Mouse (Mus musculus): ENCODE measurements around the gene Hoxb3. TPM values are rescaled to one million over a fixed set of nuclear protein-coding genes. Genes with fewer than 3 reads are reported as not detected.

Hoxb3 gene
- polyA plus RNA-seq, 1 experiment, result not detected

DNA sequence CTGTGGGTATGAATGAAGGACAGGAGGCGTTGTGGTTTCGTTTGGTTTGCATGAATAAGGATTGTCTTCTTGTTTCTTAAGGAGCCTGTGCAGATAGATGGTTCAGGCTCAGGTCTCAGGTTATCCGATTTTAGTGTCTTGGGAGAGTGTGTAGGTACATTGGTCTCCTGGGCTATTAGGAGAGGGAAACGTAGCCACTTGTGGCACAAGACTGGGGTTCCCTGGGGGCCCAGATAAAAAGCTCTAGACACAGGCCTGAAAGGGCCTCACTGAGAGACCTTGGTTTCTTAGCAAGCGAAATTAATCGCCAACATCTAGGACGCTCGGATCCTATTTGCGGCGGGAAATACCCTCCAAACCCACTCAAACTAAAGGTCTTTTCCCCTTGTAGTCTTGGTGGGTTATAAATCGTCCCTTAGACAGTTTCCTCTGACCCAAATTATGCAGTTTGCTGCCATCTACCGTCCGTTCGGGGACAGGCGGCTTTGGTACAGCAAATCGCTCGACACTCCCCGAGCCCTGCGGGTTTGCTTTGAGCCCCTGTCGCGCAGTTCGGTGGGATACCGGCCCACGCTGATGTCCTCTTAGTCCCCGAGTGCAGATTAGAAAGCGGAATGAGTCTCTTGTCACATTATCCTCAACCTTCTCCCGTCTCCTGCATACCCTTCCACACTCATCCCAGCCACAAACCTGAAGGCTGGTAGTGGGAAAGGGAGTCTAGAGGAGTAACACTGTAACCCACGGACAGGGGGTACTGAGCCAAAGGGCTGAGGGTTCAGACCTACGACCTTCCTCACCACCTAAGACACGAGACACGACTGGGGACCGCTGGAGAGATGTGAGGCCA lies 28.7 kb upstream of the Hoxb3 start:
- TF ChIP-seq CTCF (IDR thresholded peaks at IDR 0.05; ENCODE audit: insufficient read depth, low read depth, low read length) (no peak; the same call in 1 of the 2 replicates), POLR2A (IDR thresholded peaks at IDR 0.05; ENCODE audit: insufficient read depth, low read depth, low read length) (no peak)
- H3K4me1 ChIP-seq (ENCODE audit: control insufficient read depth, insufficient read depth, low read length), result no peaks in the 10 kb centered on the region
- no peak overlapping the region for H3K4me3 ChIP-seq (ENCODE audit: insufficient read depth, low read depth, low read length)
- 1% methylated on average over 32 of the region's 32 CpGs for WGBS
- no peak overlapping the region for H3K27ac ChIP-seq (ENCODE audit: insufficient read depth, low read depth, low read length)

GRCm38 (mm10) chr11:96295092-96295835 lies 27.9 kb upstream of the Hoxb3 start:
- TF ChIP-seq CTCF (IDR thresholded peaks at IDR 0.05; ENCODE audit: insufficient read depth, low read depth, low read length), result no peak
- TF ChIP-seq POLR2A (IDR thresholded peaks at IDR 0.05; ENCODE audit: insufficient read depth, low read depth, low read length), result no peak
- no peak overlapping the region for H3K4me3 ChIP-seq (ENCODE audit: insufficient read depth, low read depth, low read length)
- H3K4me1 ChIP-seq (ENCODE audit: control insufficient read depth, insufficient read depth, low read length), result no peaks in the 10 kb centered on the region
- H3K27ac ChIP-seq (ENCODE audit: insufficient read depth, low read depth, low read length), result no peak overlapping the region
- WGBS, result 1% methylated on average over 30 of the region's 30 CpGs

- TF ChIP-seq CTCF (IDR thresholded peaks at IDR 0.05; ENCODE audit: insufficient read depth, low read depth, low read length) (no peak), POLR2A (IDR thresholded peaks at IDR 0.05; ENCODE audit: insufficient read depth, low read depth, low read length) (no peak)
- H3K4me3 ChIP-seq (ENCODE audit: insufficient read depth, low read depth, low read length), result no peak overlapping the region
- 3% methylated on average over 2 of the region's 2 CpGs for WGBS
- H3K4me1 ChIP-seq (ENCODE audit: control insufficient read depth, insufficient read depth, low read length), result no peaks in the 10 kb centered on the region
- no peak overlapping the region for H3K27ac ChIP-seq (ENCODE audit: insufficient read depth, low read depth, low read length)
Observed at GRCm38 (mm10) chr11:96296997-96297396, 26.1 kb upstream of the Hoxb3 start.

GRCm38 (mm10) chr11:96297428-96297827 lies 25.7 kb upstream of the Hoxb3 start:
- WGBS, result 3% methylated on average over 3 of the region's 3 CpGs
- Histone ChIP-seq H3K27ac (ENCODE audit: insufficient read depth, low read depth, low read length) (no peak overlapping the region), H3K4me3 (ENCODE audit: insufficient read depth, low read depth, low read length) (no peak overlapping the region), H3K4me1 (ENCODE audit: control insufficient read depth, insufficient read depth, low read length) (no peaks in the 10 kb centered on the region)
- TF ChIP-seq CTCF (IDR thresholded peaks at IDR 0.05; ENCODE audit: insufficient read depth, low read depth, low read length), result no peak

DNA sequence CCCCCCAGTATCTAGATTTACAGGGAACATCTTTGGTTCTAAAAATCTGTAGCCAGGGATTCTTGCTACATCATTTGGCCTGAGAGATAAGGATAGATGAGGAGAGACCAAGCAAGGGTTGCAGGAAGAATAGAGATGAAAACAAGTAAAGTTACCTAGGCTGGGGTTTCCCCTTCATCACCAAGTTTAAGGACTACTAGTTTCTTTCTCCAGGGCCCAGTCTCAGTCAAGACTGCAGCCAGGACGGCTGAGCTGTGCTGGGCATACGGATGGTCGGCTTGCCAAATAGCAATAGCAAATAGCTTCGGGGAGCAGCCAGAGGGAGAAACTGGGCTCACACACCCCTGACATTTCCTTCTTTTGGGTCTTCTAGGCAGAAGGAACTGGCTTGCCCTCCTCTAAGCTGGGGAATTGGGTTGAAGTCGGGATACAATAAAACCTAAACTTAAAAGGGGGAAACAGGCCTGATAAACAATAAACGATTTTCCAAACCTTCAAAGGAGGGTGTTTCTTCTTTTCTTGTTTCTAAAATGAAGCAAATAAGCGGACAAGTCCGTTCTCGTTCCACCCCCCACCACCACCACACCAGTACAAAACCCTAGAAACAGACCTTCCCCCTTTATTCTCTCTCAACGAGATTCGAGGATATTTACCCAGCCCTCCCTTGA lies 25.0 kb upstream of the Hoxb3 start:
- WGBS, result 6% methylated on average over 11 of the region's 11 CpGs
- Histone ChIP-seq H3K4me3 (ENCODE audit: insufficient read depth, low read depth, low read length) (no peak overlapping the region), H3K27ac (ENCODE audit: insufficient read depth, low read depth, low read length) (no peak overlapping the region), H3K4me1 (ENCODE audit: control insufficient read depth, insufficient read depth, low read length) (no peaks in the 10 kb centered on the region)
- TF ChIP-seq CTCF (IDR thresholded peaks at IDR 0.05; ENCODE audit: insufficient read depth, low read depth, low read length), result no peak
- TF ChIP-seq POLR2A (IDR thresholded peaks at IDR 0.05; ENCODE audit: insufficient read depth, low read depth, low read length), result no peak

DNA sequence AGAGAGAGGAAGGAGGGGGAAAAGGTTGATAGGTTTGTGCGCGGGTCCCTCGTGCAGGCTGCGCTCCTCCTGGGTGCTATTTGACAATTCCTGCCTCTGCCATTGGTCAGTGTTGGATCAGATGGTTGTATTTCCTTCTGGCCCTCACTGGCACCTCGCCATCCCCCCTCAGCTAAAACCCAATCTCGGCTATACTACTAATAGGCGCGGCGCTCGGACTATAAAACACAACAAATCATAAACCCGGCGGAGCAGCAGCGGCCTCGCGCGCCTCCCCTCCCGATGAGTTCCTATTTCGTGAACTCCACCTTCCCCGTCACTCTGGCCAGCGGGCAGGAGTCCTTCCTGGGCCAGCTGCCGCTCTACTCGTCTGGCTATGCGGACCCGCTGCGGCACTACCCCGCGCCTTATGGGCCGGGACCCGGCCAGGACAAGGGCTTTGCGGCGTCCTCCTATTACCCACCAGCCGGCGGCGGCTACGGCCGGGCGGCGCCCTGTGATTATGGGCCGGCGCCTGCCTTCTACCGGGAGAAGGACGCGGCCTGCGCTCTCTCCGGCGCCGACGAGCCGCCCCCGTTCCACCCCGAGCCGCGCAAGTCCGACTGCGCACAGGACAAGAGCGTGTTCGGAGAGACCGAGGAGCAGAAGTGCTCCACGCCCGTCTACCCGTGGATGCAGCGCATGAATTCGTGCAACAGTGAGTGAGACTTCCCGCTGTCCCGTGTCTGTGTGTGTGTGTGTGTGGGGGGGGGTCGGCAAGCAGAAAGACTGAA lies 24.0 kb upstream of the Hoxb3 start:
- no peak overlapping the region for H3K4me3 ChIP-seq (ENCODE audit: insufficient read depth, low read depth, low read length)
- WGBS, result 1% methylated on average over 66 of the region's 66 CpGs
- TF ChIP-seq CTCF (IDR thresholded peaks at IDR 0.05; ENCODE audit: insufficient read depth, low read depth, low read length) (no peak), POLR2A (IDR thresholded peaks at IDR 0.05; ENCODE audit: insufficient read depth, low read depth, low read length) (no peak)
- H3K4me1 ChIP-seq (ENCODE audit: control insufficient read depth, insufficient read depth, low read length), result no peaks in the 10 kb centered on the region
- no peak overlapping the region for H3K27ac ChIP-seq (ENCODE audit: insufficient read depth, low read depth, low read length)

GRCm38 (mm10) chr11:96299781-96300180 lies 23.3 kb upstream of the Hoxb3 start:
- Histone ChIP-seq H3K4me1 (ENCODE audit: control insufficient read depth, insufficient read depth, low read length) (no peaks in the 10 kb centered on the region), H3K4me3 (ENCODE audit: insufficient read depth, low read depth, low read length) (no peak overlapping the region), H3K27ac (ENCODE audit: insufficient read depth, low read depth, low read length) (no peak overlapping the region)
- WGBS, result 2% methylated on average over 9 of the region's 9 CpGs
- TF ChIP-seq CTCF (IDR thresholded peaks at IDR 0.05; ENCODE audit: insufficient read depth, low read depth, low read length) (no peak), POLR2A (IDR thresholded peaks at IDR 0.05; ENCODE audit: insufficient read depth, low read depth, low read length) (no peak)

- no peak overlapping the region for H3K27ac ChIP-seq (ENCODE audit: insufficient read depth, low read depth, low read length)
- WGBS, result 2% methylated on average over 35 of the region's 35 CpGs
- TF ChIP-seq POLR2A (IDR thresholded peaks at IDR 0.05; ENCODE audit: insufficient read depth, low read depth, low read length) (no peak), CTCF (IDR thresholded peaks at IDR 0.05; ENCODE audit: insufficient read depth, low read depth, low read length) (no peak)
- H3K4me3 ChIP-seq (ENCODE audit: insufficient read depth, low read depth, low read length), result no peak overlapping the region
- H3K4me1 ChIP-seq (ENCODE audit: control insufficient read depth, insufficient read depth, low read length), result no peaks in the 10 kb centered on the region
Observed at GRCm38 (mm10) chr11:96300354-96301063, 22.6 kb upstream of the Hoxb3 start.
